Mouse (Mus musculus) embryonic facial prominence, embryonic 12.5 days (tissue): ENCODE measurements at regions not wholly inside any gene's neighbourhood (a gene's known extent, or its start where the extent isn't known, plus 50 kb on each side); places are given as distances from the start of the nearest gene placed in this dataset.

Experiments
- ATAC-seq: fragments of 200-750 bp; cut with Nextera tagmentation; 2 replicates; pipeline ENCODE4 v1.8.0; 2017; ENCODE audit not compliant: insufficient number of reproducible peaks, insufficient read depth, low FRiP score, low TSS enrichment
- H3K27ac ChIP-seq: fragments of 300-500 bp; sonication (generic); 2 replicates; pipeline ENCODE4 v1.5.1; 2016; ENCODE audit warnings: mild to moderate bottlenecking
- H3K27me3 ChIP-seq: fragments of 300-500 bp; sonication (generic); 2 replicates; pipeline ENCODE4 v1.6.1; 2016; ENCODE audit warnings: mild to moderate bottlenecking, moderate library complexity
- H3K36me3 ChIP-seq: fragments of 300-500 bp; sonication (generic); 2 replicates; pipeline ENCODE4 v1.6.1; 2016; ENCODE audit warnings: mild to moderate bottlenecking
- H3K4me1 ChIP-seq: fragments of 300-500 bp; sonication (generic); 2 replicates; pipeline ENCODE4 v1.6.1; 2016
- H3K4me2 ChIP-seq: fragments of 300-500 bp; sonication (generic); replicated peaks from 2 replicates; pipeline ENCODE4 v1.6.1; 2016; ENCODE audit warnings: mild to moderate bottlenecking, moderate library complexity
- H3K4me3 ChIP-seq: fragments of 300-500 bp; sonication (generic); 2 replicates; pipeline ENCODE4 v1.5.1; 2016; ENCODE audit warnings: mild to moderate bottlenecking
- H3K9ac ChIP-seq: fragments of 300-500 bp; sonication (generic); 2 replicates; pipeline ENCODE4 v1.6.1; 2016; ENCODE audit warnings: mild to moderate bottlenecking, moderate library complexity
- H3K9me3 ChIP-seq: fragments of 300-500 bp; sonication (generic); 2 replicates; pipeline ENCODE4 v1.6.1; 2016; ENCODE audit warnings: mild to moderate bottlenecking, moderate library complexity
- WGBS: fragments of 180-500 bp; shearing (Covaris S2); methylation state at CpG from one replicate; pipeline ENCODE4 v1.1.7; 2016; 5-methylcytosine and 5-hydroxymethylcytosine counted together

GRCm38 (mm10) chr6:140107628-140108027 is 66.4 kb upstream of the Plcz1 start:
- Histone ChIP-seq H3K27me3 (no peaks in the 10 kb centered on the region), H3K4me2 (no peak overlapping the region), H3K36me3 (no peaks in the 10 kb centered on the region), H3K27ac (no peak overlapping the region), H3K4me1 (no peaks in the 10 kb centered on the region), H3K9ac (no peak overlapping the region), H3K9me3 (no peaks in the 10 kb centered on the region), H3K4me3 (no peak overlapping the region)
- no peak for ATAC-seq
- 85% methylated on average over 16 of the region's 16 CpGs for WGBS

GRCm38 (mm10) chr6:140106141-140106540 is 64.9 kb upstream of the Plcz1 start:
- H3K27ac ChIP-seq: no peak overlapping the region
- H3K9ac ChIP-seq: no peak overlapping the region
- H3K4me3 ChIP-seq: no peak overlapping the region
- H3K36me3 ChIP-seq: no peaks in the 10 kb centered on the region
- H3K9me3 ChIP-seq: no peaks in the 10 kb centered on the region
- no peak for ATAC-seq
- H3K27me3 ChIP-seq: no peaks in the 10 kb centered on the region
- no peak overlapping the region for H3K4me2 ChIP-seq
- 84% methylated on average over 5 of the region's 5 CpGs for WGBS
- H3K4me1 ChIP-seq: no peaks in the 10 kb centered on the region

- Histone ChIP-seq H3K9ac (no peak overlapping the region), H3K4me2 (no peak overlapping the region), H3K4me1 (no peaks in the 10 kb centered on the region), H3K4me3 (no peak overlapping the region), H3K36me3 (no peaks in the 10 kb centered on the region), H3K27ac (no peak overlapping the region), H3K27me3 (no peaks in the 10 kb centered on the region), H3K9me3 (no peaks in the 10 kb centered on the region)
- WGBS: 77% methylated on average over 6 of the region's 6 CpGs
- no peak for ATAC-seq
These were observed 60.8 kb upstream of the Plcz1 start for GRCm38 (mm10) chr6:140102043-140102442.

- WGBS: 50% methylated on average over 10 of the region's 10 CpGs
- ATAC-seq: peak; percentile 52; the same call in 1 of the 2 replicates
These were observed 54.2 kb upstream of the Plcz1 start for GRCm38 (mm10) chr6:140095416-140095815.

More at GRCm38 (mm10) chr6:140095416-140095815, 54.2 kb upstream of the Plcz1 start:
- no peak overlapping the region for H3K4me3 ChIP-seq
- no peaks in the 10 kb centered on the region for H3K27me3 ChIP-seq
- no peak overlapping the region for H3K4me2 ChIP-seq
- no peaks in the 10 kb centered on the region for H3K9me3 ChIP-seq
- no peak overlapping the region for H3K27ac ChIP-seq
- no peaks in the 10 kb centered on the region for H3K4me1 ChIP-seq
- no peak overlapping the region for H3K9ac ChIP-seq
- no peaks in the 10 kb centered on the region for H3K36me3 ChIP-seq
